Mouse (Mus musculus) kidney, adult 9 months (tissue): Measurements from ENCODE around the gene Tsc22d1.

Source experiments
- DNase-seq: peaks from one replicate; pipeline ENCODE4 v3.0.0; 2022

Gene Tsc22d1

DNA sequence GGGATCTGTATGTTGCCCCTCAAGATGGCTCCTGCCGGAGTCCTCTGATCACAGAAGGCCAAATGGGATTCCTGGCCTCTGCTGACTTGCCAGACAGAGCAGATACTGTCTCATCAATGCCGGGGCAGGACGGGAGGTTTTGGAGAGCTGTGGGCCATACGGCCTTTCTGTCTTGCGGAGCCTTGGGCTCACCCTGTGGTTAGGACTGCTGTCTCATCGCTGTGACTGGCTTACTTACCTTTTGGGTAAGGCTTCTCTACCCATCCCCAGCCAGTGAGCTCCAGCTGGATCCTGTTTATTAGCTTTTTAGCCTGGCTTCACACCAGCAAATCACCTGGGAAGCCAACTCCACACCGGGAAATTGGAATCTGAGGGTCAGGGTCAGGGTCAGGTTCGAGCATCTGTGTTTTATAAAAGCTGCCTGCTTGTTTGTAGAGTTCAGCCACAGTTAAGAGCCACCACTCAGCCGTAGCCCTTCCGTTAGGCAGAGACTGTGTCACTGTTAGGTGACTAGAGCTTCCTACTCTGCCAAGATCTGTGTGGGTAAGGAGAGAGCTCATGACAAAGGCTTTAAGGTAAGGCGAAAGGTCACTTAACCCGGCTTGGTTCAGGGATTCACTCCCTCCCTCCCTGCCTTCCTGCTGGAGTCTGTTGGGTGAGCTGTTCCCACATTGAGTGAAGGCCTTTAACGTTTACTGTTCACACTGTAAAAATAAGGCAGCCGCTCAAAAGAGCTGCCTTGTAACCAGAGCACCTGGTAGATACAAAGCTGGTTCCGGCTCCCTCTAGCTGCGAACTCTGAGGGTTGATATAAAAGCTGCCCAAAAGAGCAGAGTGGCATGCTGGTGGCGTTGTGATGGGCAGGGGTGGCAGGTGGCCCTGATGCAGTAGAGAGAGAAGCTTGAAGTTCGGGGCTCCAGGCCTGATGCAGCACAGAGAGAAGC lies 73.6 kb downstream of the Tsc22d1 start:
- DNase-seq = no peak

GRCm38 (mm10) chr14:76489128-76489527 lies 74.4 kb downstream of the Tsc22d1 start:
- no peak for DNase-seq

- DNase-seq = peak; percentile 38
Measured at GRCm38 (mm10) chr14:76495022-76495421, 80.3 kb downstream of the Tsc22d1 start.

DNA sequence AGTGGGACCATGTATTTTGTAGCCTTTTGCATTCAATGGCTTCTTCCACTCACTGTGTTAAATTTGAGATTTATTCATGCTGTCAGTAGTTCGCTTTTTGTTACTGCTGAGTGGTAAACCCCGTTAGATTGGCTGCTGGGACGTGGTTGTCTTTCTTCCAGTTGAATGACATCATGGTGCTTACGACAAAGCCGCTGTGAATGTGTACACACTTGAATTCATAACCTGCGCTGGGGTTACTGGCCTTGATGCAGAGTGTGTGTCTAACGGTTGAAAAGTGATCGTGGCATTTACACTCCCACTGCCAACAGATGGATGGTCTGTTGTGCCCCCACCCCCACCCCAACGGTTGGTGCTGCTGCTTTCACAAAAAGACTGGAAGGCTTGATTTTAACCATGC lies 82.4 kb downstream of the Tsc22d1 start:
- no peak for DNase-seq

GRCm38 (mm10) chr14:76498210-76498609 lies 83.4 kb downstream of the Tsc22d1 start:
- DNase-seq = no peak

DNA sequence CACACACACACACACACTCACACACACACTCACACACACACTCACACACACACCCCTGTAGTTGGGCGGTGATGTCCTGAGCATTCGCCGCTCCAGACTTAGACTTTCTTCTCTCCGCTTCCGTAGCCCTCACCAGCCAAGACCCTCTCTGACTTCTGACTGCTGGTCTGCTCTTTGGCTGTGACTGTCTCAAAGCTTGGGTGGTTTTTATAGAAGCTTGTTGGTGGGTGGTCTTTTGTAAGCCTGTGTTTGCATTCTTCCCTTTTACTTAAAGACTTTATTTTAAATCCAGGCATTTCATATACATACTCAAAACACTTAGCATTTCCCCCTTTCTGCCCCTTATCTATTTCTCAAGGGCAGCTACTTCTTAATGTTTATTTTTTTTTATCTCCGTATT lies 84.7 kb downstream of the Tsc22d1 start:
- DNase-seq = no peak

DNA sequence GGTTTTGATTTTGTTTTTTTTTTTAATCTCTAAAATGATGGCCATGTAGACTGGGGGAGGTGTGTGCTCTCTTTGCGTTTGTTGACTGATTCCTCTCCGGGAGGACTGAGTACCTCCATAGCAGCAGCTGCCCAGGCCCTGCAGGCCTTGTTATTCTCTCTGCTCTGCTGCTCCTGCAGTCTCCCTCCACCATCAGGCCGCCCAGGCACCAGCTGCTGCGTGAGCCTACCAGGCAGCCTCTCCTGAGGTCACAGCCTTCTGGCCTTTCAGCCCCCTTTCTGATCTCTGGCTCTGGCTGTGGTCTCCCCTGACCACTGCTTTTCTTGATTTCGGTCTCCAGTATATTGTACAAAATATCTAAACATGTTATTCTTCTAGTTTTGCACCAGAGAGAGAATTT lies 85.3 kb downstream of the Tsc22d1 start:
- DNase-seq = no peak

DNA sequence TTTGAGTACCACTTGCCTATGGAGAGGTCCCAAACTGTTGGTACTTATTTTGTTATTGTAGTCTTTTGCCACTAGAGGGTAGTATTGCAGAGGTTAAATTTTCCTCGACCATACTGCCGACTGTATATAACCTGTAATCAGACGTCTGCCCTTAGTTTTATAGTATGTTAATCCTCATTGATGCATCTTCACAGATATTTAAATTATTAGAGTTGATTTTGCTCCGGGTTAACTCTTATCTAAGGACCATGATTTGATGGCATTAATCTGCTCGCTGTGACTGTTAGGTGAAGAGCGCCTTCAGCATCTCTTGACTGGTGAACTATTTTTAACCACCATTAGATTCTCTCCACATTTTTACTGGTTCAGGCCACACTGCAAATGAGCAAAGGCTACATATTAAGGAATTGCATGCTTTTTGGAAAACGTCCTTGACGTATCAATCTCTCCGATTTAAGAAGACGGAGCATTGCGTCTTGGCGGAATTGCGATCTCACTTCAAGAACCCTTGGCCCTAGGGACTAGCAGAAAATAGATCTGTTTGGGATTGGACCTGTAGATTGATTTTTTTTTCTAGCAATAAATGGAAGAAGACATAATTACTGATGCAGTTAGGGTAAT lies 88.6 kb downstream of the Tsc22d1 start:
- DNase-seq = peak; percentile 50

GRCm38 (mm10) chr14:76504121-76504737 lies 89.5 kb downstream of the Tsc22d1 start:
- DNase-seq = peak; percentile 96

DNA sequence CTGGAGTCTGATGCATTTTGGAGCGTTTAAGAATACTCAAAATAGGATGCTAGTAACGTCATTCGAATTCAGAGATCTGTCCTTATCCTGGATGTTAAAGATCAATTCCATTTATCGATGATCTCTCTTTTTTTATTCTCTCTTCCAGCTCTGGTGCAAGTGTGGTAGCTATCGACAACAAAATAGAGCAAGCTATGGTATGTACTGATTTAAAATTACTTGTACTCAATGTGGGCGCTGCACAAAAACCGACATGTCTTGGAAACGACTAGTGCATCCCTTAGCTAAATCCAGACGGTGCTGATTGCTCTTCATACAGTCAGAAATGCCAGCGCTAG lies 90.3 kb downstream of the Tsc22d1 start:
- DNase-seq = no peak

DNA sequence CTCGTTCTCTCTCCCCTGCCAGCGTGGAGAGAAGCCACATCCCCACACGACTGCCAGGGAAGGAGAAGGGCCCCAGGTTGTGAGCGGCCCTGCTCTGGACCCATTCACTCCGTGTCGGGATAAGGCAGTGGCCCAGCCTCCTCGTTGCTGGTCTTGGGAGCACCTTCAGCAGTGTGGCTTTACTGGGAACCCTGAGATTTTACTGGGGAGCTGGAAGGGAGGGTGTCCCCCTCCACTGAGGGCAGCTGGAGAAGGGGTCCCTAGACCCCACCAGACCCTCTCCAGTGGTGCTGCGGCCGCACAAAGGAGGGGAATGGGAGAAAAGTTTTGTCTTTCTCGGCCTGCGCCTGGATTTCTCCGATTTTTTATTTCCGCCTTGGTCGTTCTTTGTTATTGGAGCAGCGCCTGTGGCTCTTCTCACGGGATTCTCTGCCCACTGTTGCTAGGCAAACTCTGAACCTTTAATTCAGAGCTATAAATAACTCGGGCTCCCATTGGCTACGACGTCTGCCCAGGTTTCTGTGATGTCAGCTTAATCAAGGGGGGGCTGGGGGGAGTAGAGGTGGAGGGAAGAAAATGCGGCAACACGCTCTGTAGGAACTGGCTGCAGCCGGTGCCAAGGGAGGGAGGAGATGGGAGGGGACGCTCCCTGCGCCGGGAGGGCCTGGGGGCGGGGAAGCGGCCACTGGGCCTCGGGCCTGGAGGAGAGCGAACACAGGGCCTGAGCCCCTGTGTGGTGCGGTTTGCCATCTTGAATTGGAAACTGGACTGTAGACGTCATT lies 90.9 kb downstream of the Tsc22d1 start:
- peak; percentile 94 for DNase-seq

DNA sequence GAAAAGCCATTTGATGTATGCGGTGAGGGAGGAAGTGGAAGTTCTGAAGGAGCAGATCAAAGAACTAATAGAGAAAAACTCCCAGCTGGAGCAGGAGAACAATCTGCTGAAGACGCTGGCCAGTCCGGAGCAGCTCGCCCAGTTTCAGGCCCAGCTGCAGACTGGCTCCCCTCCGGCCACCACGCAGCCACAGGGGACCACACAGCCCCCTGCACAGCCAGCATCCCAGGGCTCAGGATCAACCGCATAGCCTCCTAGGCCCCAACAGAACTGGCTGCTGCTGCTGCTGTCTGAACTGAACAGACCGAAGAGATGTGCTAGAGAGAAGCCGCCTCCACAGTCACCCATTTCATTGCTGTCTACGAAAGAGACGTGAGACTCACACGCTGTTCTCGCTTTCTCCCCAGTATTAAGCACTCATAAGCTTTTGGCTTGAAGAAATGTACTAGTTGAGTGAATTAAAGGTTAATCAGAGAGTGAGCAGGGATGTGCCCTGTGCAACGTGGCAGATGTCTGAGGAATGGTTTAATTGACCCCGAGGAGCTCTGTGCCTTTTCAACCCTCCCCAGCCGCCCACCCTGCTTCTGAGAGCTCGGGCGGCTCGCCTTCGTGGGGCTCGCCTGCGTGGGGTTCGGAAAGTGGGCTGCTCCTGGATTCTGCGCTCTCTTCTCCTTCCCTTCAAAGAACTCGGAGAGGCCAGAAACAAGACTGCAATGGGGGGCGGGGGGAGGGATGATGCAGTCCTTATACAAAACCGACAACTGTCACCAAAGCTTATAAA lies 91.9 kb downstream of the Tsc22d1 start:
- DNase-seq = no peak

GRCm38 (mm10) chr14:76507357-76507756 lies 92.6 kb downstream of the Tsc22d1 start:
- no peak for DNase-seq

GRCm38 (mm10) chr14:76507804-76508500 lies 93.2 kb downstream of the Tsc22d1 start:
- no peak for DNase-seq

GRCm38 (mm10) chr14:76508701-76509100 lies 93.9 kb downstream of the Tsc22d1 start:
- no peak for DNase-seq

DNA sequence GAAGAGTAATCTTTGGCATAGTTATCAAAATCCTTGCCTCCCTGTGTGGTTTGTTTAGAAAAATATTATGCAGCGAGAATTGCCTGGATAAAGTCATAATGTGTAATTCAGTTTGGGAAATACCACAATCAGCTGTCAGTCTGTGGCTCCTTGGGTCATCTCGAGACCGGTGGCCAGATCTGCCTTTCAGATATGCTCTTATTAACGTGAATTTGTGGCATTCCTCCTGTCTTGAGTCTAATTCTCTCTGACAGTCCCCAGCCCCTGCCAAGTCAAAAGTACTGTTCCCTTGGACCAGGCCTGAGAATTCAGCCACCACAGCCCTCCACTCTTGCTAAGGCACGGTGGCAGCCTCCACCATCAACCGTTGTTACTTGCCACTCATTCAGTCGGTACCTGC lies 97.2 kb downstream of the Tsc22d1 start:
- no peak for DNase-seq

DNA sequence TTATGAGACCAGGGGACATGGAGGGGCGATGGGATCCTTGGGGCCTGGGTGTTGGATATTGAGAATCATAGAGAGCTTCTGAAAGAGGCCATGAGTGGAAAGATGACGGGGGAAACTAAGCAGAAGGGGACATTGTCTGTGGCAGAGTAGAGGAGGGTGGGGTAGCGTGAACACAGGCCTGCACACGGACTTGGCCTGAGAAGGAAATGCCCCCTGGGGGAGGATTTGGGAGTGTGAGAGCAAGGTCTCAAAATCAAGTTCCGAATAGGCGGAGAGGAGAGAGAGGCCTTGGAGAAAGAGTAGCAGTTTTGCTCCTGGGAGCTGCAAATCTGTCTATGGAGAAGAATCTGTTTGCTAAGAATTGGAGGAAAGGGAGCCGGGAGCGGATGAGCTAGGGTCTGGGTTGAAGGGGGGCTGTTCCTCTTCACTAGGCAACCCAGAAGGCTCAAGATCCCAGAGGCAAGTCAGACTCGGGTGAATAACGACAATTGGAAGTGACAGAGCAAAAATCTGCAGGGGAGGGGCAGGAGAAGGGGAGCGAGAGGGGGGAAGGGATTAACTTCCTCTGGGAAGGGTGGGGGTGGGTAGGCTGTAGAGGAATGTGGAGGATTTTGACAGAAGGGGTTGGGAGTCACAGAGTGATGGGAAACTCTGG lies 98.8 kb downstream of the Tsc22d1 start:
- DNase-seq = peak; percentile 45

GRCm38 (mm10) chr14:76514050-76514585 lies 99.4 kb downstream of the Tsc22d1 start:
- DNase-seq = no peak

GRCm38 (mm10) chr14:76515620-76516019 lies 100.9 kb downstream of the Tsc22d1 start:
- no peak for DNase-seq

GRCm38 (mm10) chr14:76518217-76518616 lies 103.5 kb downstream of the Tsc22d1 start:
- no peak for DNase-seq

- peak; percentile 40 for DNase-seq
Measured at GRCm38 (mm10) chr14:76520606-76521005, 105.8 kb downstream of the Tsc22d1 start.
